Mouse (Mus musculus) cortical plate, adult 2 months (tissue): ENCODE measurements around the gene Auts2.

Experiments used
- CTCF ChIP-seq: fragments of 200-500 bp; IDR thresholded peaks from 2 replicates; pipeline ENCODE4 v1.5.1; 2011; ENCODE audit warnings: mild to moderate bottlenecking, control low read depth, low read length; ENCODE audit not compliant: insufficient read depth; ENCODE audit errors: extremely low read depth
- POLR2A ChIP-seq: fragments of 200-500 bp; IDR thresholded peaks from 2 replicates; pipeline ENCODE4 v1.6.1; 2011; ENCODE audit warnings: mild to moderate bottlenecking, low read length, control low read depth; ENCODE audit not compliant: insufficient read depth; ENCODE audit errors: extremely low read depth

DNA sequence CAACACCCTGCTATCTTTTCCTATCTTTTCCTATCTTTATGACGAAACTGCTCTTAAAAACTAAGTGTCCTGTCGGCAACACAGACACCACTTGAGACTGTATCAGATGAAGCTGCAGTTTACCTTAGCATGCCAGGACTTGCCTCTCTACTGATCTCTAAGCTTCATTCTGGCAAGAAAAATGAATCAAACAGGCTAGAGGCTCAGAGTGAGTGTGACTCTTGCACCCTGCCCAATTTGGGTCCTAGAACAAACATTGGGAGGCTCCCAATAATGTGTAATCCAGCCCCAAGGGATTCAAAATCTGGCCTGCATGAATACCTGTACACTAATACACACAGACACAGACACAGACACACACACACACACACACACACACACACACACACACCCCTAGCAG is 250.2 kb downstream of the Auts2 start:
- TF ChIP-seq POLR2A (no peak), CTCF (no peak)
